Mouse (Mus musculus) embryonic facial prominence, embryonic 12.5 days (tissue): ENCODE measurements around the gene Mindy3. TPM values are rescaled to one million over a fixed set of nuclear protein-coding genes. Genes with fewer than 3 reads are reported as not detected.

ENCODE experiments used
- ATAC-seq: fragments of 200-750 bp; cut with Nextera tagmentation; 2 replicates; pipeline ENCODE4 v1.8.0; 2017; ENCODE audit not compliant: insufficient number of reproducible peaks, insufficient read depth, low FRiP score, low TSS enrichment
- H3K27ac ChIP-seq: fragments of 300-500 bp; sonication (generic); 2 replicates; pipeline ENCODE4 v1.5.1; 2016; ENCODE audit warnings: mild to moderate bottlenecking
- H3K27me3 ChIP-seq: fragments of 300-500 bp; sonication (generic); 2 replicates; pipeline ENCODE4 v1.6.1; 2016; ENCODE audit warnings: mild to moderate bottlenecking, moderate library complexity
- H3K36me3 ChIP-seq: fragments of 300-500 bp; sonication (generic); 2 replicates; pipeline ENCODE4 v1.6.1; 2016; ENCODE audit warnings: mild to moderate bottlenecking
- H3K4me1 ChIP-seq: fragments of 300-500 bp; sonication (generic); 2 replicates; pipeline ENCODE4 v1.6.1; 2016
- H3K4me2 ChIP-seq: fragments of 300-500 bp; sonication (generic); replicated peaks from 2 replicates; pipeline ENCODE4 v1.6.1; 2016; ENCODE audit warnings: mild to moderate bottlenecking, moderate library complexity
- H3K4me3 ChIP-seq: fragments of 300-500 bp; sonication (generic); 2 replicates; pipeline ENCODE4 v1.5.1; 2016; ENCODE audit warnings: mild to moderate bottlenecking
- H3K9ac ChIP-seq: fragments of 300-500 bp; sonication (generic); 2 replicates; pipeline ENCODE4 v1.6.1; 2016; ENCODE audit warnings: mild to moderate bottlenecking, moderate library complexity
- H3K9me3 ChIP-seq: fragments of 300-500 bp; sonication (generic); 2 replicates; pipeline ENCODE4 v1.6.1; 2016; ENCODE audit warnings: mild to moderate bottlenecking, moderate library complexity
- WGBS: fragments of 180-500 bp; shearing (Covaris S2); methylation state at CpG from one replicate; pipeline ENCODE4 v1.1.7; 2016; 5-methylcytosine and 5-hydroxymethylcytosine counted together
- polyA plus RNA-seq: library from polyadenylated mRNA; unstranded; fragments of >200 nt; fragmentation: Nextera tagmentation; extraction: Ambion mirVana; gene quantifications from 2 replicates; pipeline ENCODE4 v1.2.1, GENCODE M21; 2016

Mindy3 gene
- polyA plus RNA-seq, 1 experiment from 2014 or later: 27.4 TPM

GRCm38 (mm10) chr2:12325417-12325816, 93.9 kb downstream of the Mindy3 start:
- Histone ChIP-seq H3K27ac (no peak overlapping the region), H3K4me2 (no peak overlapping the region), H3K9me3 (no peaks in the 10 kb centered on the region), H3K4me1 (peaks cover 18% of the 10 kb centered on the region; the same call in 1 of the 2 replicates), H3K27me3 (no peaks in the 10 kb centered on the region), H3K4me3 (no peak overlapping the region), H3K36me3 (no peaks in the 10 kb centered on the region), H3K9ac (no peak overlapping the region)
- no peak for ATAC-seq
- 82% methylated on average over 6 of the region's 6 CpGs for WGBS

- Histone ChIP-seq H3K9ac (no peak overlapping the region), H3K4me3 (no peak overlapping the region), H3K4me1 (peaks cover 4% of the 10 kb centered on the region; the same call in 1 of the 2 replicates), H3K4me2 (no peak overlapping the region), H3K36me3 (no peaks in the 10 kb centered on the region), H3K27ac (no peak overlapping the region), H3K27me3 (no peaks in the 10 kb centered on the region), H3K9me3 (no peaks in the 10 kb centered on the region)
- WGBS: 84% methylated on average over 4 of the region's 4 CpGs
- ATAC-seq: no peak
Measured at GRCm38 (mm10) chr2:12320914-12321313, 98.4 kb downstream of the Mindy3 start.

- Histone ChIP-seq H3K4me2 (no peak overlapping the region), H3K9ac (no peak overlapping the region), H3K4me3 (no peak overlapping the region), H3K9me3 (no peaks in the 10 kb centered on the region), H3K36me3 (no peaks in the 10 kb centered on the region), H3K4me1 (peaks cover 4% of the 10 kb centered on the region; the same call in 1 of the 2 replicates), H3K27ac (no peak overlapping the region), H3K27me3 (no peaks in the 10 kb centered on the region)
- 91% methylated on average over 3 of the region's 3 CpGs for WGBS
- ATAC-seq: no peak
Measured at GRCm38 (mm10) chr2:12318715-12319114, 100.6 kb downstream of the Mindy3 start.

GRCm38 (mm10) chr2:12318036-12318435, 101.2 kb downstream of the Mindy3 start:
- Histone ChIP-seq H3K4me2 (no peak overlapping the region), H3K4me1 (peaks cover 4% of the 10 kb centered on the region; the same call in 1 of the 2 replicates), H3K4me3 (no peak overlapping the region), H3K27me3 (no peaks in the 10 kb centered on the region), H3K27ac (no peak overlapping the region), H3K9me3 (no peaks in the 10 kb centered on the region), H3K36me3 (no peaks in the 10 kb centered on the region), H3K9ac (no peak overlapping the region)
- no peak for ATAC-seq
- WGBS: 88% methylated on average over 4 of the region's 4 CpGs

DNA sequence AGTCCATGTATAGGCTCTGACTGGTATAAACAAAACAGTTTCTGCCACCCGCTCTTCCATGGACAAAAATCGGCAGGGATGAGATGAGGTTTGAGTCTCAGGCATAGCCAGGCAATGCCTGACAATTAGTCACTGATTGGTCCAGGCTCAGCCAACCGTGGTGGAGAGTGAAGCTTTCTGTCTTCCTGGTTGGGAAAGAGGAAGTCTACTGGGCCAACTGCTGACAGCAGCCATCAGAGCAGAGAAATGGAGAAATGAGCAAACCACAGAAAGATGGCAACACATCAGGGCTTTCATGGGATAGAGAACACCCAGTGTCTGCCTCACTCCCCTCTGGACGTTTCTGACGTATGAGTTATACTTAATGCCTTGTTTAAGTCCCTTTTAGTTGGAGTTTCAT, 101.9 kb downstream of the Mindy3 start:
- Histone ChIP-seq H3K27ac (no peak overlapping the region), H3K27me3 (no peaks in the 10 kb centered on the region), H3K9ac (no peak overlapping the region), H3K9me3 (no peaks in the 10 kb centered on the region), H3K4me3 (no peak overlapping the region), H3K36me3 (no peaks in the 10 kb centered on the region), H3K4me1 (peaks cover 4% of the 10 kb centered on the region; the same call in 1 of the 2 replicates), H3K4me2 (no peak overlapping the region)
- ATAC-seq: no peak
- WGBS: 73% methylated on average over 5 of the region's 5 CpGs

DNA sequence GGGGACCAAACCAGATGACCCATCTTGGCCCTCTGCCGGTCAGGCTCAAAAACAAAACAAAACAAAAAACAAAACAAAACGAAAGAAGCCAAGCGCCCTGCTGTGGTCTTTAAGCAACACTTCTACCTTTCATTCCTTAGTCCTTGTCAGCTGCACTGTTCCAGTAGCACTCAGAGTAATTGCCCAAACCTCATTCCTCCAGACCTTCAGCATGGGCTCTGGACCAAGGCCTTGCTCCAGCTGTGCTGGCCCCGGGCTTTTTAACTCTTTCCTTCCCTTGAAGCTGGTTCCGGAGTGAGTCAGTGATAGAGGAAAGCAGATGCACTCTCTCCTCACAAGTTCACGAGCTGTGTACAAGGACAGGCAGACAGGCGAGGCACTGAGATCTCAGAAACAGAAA, 102.9 kb downstream of the Mindy3 start:
- no peaks in the 10 kb centered on the region for H3K36me3 ChIP-seq
- 23% methylated on average over 7 of the region's 7 CpGs for WGBS
- H3K9me3 ChIP-seq: no peaks in the 10 kb centered on the region
- no peak overlapping the region for H3K4me2 ChIP-seq
- no peak for ATAC-seq
- no peak overlapping the region for H3K9ac ChIP-seq
- H3K4me1 ChIP-seq: peaks cover 4% of the 10 kb centered on the region; the same call in 1 of the 2 replicates
- no peak overlapping the region for H3K4me3 ChIP-seq
- no peak overlapping the region for H3K27ac ChIP-seq
- H3K27me3 ChIP-seq: no peaks in the 10 kb centered on the region

DNA sequence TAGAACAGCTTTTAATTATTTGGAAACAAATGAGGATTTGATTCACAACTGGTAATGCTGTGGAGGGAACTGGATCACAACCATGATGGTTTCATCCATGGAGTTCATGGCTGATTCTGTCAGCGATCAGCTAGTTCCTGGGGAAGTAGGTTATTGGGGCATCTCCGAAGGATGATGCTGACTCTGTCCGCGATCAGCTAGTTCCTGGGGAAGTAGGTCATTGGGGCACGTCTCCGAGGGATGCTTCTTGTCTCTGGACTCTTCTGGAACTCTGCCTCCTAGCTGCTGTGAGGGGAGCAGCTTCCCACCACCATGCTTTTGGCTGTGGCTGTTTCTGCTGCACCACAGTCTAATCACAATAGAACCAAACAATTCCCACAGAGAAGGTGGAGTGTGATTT, 105.2 kb downstream of the Mindy3 start:
- H3K9me3 ChIP-seq: no peaks in the 10 kb centered on the region
- H3K27ac ChIP-seq: no peak overlapping the region
- WGBS: 79% methylated on average over 6 of the region's 6 CpGs
- no peak for ATAC-seq
- no peak overlapping the region for H3K4me2 ChIP-seq
- no peaks in the 10 kb centered on the region for H3K27me3 ChIP-seq
- no peaks in the 10 kb centered on the region for H3K36me3 ChIP-seq
- H3K4me3 ChIP-seq: no peak overlapping the region
- no peak overlapping the region for H3K9ac ChIP-seq
- peaks cover 4% of the 10 kb centered on the region; the same call in 1 of the 2 replicates for H3K4me1 ChIP-seq

- no peak overlapping the region for H3K27ac ChIP-seq
- no peaks in the 10 kb centered on the region for H3K9me3 ChIP-seq
- no peak overlapping the region for H3K4me2 ChIP-seq
- H3K4me3 ChIP-seq: no peak overlapping the region
- no peak for ATAC-seq
- no peaks in the 10 kb centered on the region for H3K36me3 ChIP-seq
- no peaks in the 10 kb centered on the region for H3K4me1 ChIP-seq
- no peak overlapping the region for H3K9ac ChIP-seq
- no peaks in the 10 kb centered on the region for H3K27me3 ChIP-seq
Measured at GRCm38 (mm10) chr2:12308466-12308865, 110.8 kb downstream of the Mindy3 start.

DNA sequence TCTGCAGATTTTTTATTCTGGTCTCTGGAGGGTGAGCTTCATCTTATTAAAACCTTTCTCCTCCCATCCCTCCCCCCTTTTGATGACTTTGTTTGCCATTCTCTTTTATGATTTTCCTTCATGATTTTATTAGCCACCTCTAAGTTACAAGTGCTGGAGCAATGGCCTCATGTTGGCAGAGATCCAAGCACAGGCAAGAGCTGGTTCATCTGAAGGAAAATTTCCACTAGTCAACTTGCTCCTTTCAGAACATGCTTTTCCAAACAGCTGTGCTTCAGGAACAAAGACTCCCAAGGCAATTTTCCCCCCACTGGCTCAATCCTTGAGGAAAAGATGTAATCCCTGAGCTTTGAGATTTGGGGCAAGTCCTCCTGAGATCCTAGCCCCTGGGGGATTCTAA, 112.0 kb downstream of the Mindy3 start:
- Histone ChIP-seq H3K27ac (no peak overlapping the region), H3K4me1 (no peaks in the 10 kb centered on the region), H3K9me3 (no peaks in the 10 kb centered on the region), H3K36me3 (no peaks in the 10 kb centered on the region), H3K9ac (no peak overlapping the region), H3K4me2 (no peak overlapping the region), H3K27me3 (no peaks in the 10 kb centered on the region), H3K4me3 (no peak overlapping the region)
- no peak for ATAC-seq

DNA sequence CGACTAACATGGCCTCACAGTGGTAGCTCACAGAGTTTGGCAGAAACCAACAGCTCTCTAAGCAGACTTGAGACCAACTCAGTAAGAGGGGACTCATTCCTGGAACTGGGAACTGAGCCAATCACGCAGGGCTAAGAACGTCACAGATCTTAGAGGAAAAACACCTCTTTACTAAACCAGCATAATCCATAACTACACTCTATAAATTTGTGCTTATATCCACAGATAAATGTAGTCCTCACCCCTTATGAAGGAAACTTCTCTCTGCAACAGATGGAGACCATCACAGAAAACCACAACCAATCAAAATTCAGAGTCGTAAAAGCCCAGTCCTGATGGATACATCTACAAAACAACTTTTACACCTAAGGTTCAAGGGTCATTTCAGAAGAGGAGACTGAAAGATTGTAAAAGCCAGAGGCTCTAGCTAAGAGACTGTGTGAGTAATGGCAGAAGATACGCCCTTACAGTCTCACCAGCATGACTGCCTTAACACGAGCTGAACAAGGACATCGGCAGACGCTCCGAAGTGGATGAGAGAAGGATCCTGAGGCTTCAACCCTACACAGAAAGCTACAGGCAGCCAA, 114.1 kb downstream of the Mindy3 start:
- 85% methylated on average over 9 of the region's 9 CpGs for WGBS
- no peak overlapping the region for H3K27ac ChIP-seq
- no peak for ATAC-seq

DNA sequence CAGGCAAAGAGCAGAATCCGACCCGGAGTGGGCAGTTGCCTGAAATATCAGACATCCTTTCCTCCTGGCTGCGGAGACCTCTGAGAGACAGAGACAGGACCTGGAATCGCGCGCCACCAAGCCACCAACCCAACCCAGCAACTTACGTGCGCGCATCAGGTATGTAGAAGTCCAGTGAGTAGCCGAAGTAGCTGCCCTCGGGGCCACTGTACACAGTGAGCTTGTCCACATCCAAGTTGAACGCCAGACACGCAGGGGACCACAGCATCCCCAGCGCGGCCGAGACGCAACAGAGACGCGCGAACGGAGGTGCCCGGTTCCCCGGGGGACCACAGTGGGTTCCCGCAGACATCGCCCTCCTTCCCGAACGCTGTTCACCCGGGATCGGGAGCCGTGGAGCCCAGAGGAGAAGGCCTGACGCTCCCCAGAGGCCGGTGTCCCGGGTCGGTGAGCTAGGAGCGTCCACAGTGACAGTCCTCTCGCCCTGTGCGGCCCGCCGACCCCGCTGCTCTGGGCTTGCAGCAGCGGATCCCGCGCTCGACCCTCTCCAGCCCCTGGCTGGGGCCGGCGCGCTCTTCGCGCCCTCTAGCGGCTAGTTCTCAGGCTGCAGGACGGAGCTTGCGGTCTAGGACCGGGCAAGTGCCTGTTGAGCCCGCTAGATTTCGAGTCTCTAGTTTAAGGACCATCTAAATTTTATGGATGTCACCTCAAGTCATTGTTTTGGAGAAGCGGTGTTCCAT, 117.7 kb downstream of the Mindy3 start, which contains the start of gene Itga8:
Itga8 (minus strand) TSS at position 492 of the 740 bp plus-strand sequence.
- ATAC-seq: peak; percentile 95
- under 1% methylated on average over 56 of the region's 56 CpGs for WGBS
- H3K27ac ChIP-seq: peak within 1 kb of the TSS; percentile 65

More for the DNA sequence above, 114.1 kb downstream of the Mindy3 start:
- H3K9me3 ChIP-seq: no peaks in the 10 kb centered on the region
- no peak overlapping the region for H3K9ac ChIP-seq
- 0 out of 2 replicates have a peak, but pooled peaks cover 4% of the 10 kb centered on the region for H3K27me3 ChIP-seq
- no peaks in the 10 kb centered on the region for H3K36me3 ChIP-seq
- H3K4me2 ChIP-seq: no peak overlapping the region
- H3K4me3 ChIP-seq: no peak overlapping the region
- H3K4me1 ChIP-seq: no peaks in the 10 kb centered on the region

More for the DNA sequence above, 117.7 kb downstream of the Mindy3 start, which contains the start of gene Itga8:
- no peaks in the 10 kb centered on the region for H3K36me3 ChIP-seq
- H3K4me3 ChIP-seq: peak within 1 kb of the TSS; percentile 77
- H3K9me3 ChIP-seq: no peaks in the 10 kb centered on the region
- peak within 1 kb of the TSS; percentile 84 for H3K9ac ChIP-seq
- H3K27me3 ChIP-seq: 0 out of 2 replicates have a peak, but pooled peaks cover 4% of the 10 kb centered on the region
- H3K4me2 ChIP-seq: peak within 1 kb of the TSS; percentile 82
- H3K4me1 ChIP-seq: no peaks in the 10 kb centered on the region
